Mouse (Mus musculus): ENCODE data around the gene Dlx5.

Gene Dlx5

GRCm38 (mm10) chr6:6859950-6860410 is 21.9 kb downstream of the Dlx5 start:
- DNase-seq (ENCODE audit: low read depth, low spot score), result no peak

GRCm38 (mm10) chr6:6859111-6859949 is 22.6 kb downstream of the Dlx5 start:
- no peak for DNase-seq (ENCODE audit: low read depth, low spot score)

- DNase-seq (ENCODE audit: low read depth, low spot score), result no peak
These were observed 23.3 kb downstream of the Dlx5 start for GRCm38 (mm10) chr6:6858571-6858970.

GRCm38 (mm10) chr6:6857766-6858165 is 24.1 kb downstream of the Dlx5 start:
- DNase-seq (ENCODE audit: low read depth, low spot score), result no peak

- DNase-seq (ENCODE audit: low read depth, low spot score), result no peak
These were observed 25.0 kb downstream of the Dlx5 start for GRCm38 (mm10) chr6:6856881-6857280.

- no peak for DNase-seq (ENCODE audit: low read depth, low spot score)
These were observed 25.6 kb downstream of the Dlx5 start for GRCm38 (mm10) chr6:6856316-6856715.

GRCm38 (mm10) chr6:6855746-6856185 is 26.1 kb downstream of the Dlx5 start:
- DNase-seq (ENCODE audit: low read depth, low spot score), result no peak

- DNase-seq (ENCODE audit: low read depth, low spot score), result no peak
These were observed 26.8 kb downstream of the Dlx5 start for GRCm38 (mm10) chr6:6854902-6855745.

- no peak for DNase-seq (ENCODE audit: low read depth, low spot score)
These were observed 27.7 kb downstream of the Dlx5 start for GRCm38 (mm10) chr6:6854176-6854575.

GRCm38 (mm10) chr6:6852944-6853343 is 28.9 kb downstream of the Dlx5 start:
- no peak for DNase-seq (ENCODE audit: low read depth, low spot score)

GRCm38 (mm10) chr6:6851166-6851565 is 30.7 kb downstream of the Dlx5 start:
- DNase-seq (ENCODE audit: low read depth, low spot score), result no peak

- DNase-seq (ENCODE audit: low read depth, low spot score), result no peak
These were observed 31.4 kb downstream of the Dlx5 start for GRCm38 (mm10) chr6:6850324-6851060.

- DNase-seq (ENCODE audit: low read depth, low spot score), result no peak
These were observed 32.1 kb downstream of the Dlx5 start for GRCm38 (mm10) chr6:6849744-6850143.

- no peak for DNase-seq (ENCODE audit: low read depth, low spot score)
These were observed 33.3 kb downstream of the Dlx5 start for GRCm38 (mm10) chr6:6848541-6848940.

GRCm38 (mm10) chr6:6833301-6833700 is 48.6 kb downstream of the Dlx5 start:
- DNase-seq (ENCODE audit: low read depth, low spot score), result no peak

- no peak for DNase-seq (ENCODE audit: low read depth, low spot score)
These were observed 51.4 kb downstream of the Dlx5 start for GRCm38 (mm10) chr6:6830446-6830845.
